Mouse (Mus musculus) lung, postnatal 36 days (tissue): Measurements from ENCODE around the gene Rpl5.
"Not testable (repeated sequence)": the region's sequence is repeated elsewhere in the genome, so short reads cannot be mapped to it uniquely, and the experiment has no call there.

Experiments used
- DNase-seq: peaks from one replicate; pipeline ENCODE4 v3.0.0; 2022; ENCODE audit warnings: mixed read lengths

Rpl5 gene

DNA sequence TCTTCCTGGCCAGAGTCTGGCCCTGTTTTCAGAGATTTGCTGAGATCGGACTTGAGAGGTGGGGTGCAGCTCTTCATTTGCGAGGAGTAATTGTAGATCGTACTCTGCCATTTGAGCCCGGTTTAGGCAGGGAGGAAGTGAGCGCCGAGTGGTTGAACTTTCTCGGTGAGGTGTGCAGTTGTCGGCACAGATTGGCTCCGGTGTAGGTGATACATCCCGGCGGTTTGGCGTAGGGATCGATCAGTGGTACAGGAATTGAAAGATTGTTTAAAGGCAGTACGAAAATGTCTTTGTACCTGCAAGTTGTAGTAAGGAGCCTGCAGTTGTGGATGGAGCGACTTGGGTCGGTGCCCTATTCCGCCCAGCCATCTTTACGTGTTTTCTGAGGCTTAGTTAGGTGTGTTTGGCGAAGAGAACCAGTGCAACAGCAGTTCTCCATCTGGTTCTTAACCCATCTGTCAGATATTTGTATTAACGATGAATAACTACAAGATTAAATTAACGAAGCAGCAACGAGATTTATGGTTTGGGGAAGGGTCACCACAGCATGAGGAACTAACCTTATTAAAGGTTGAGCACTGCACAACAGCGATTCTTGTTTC lies 813 bp downstream of the Rpl5 start:
- DNase-seq, result no peak

DNA sequence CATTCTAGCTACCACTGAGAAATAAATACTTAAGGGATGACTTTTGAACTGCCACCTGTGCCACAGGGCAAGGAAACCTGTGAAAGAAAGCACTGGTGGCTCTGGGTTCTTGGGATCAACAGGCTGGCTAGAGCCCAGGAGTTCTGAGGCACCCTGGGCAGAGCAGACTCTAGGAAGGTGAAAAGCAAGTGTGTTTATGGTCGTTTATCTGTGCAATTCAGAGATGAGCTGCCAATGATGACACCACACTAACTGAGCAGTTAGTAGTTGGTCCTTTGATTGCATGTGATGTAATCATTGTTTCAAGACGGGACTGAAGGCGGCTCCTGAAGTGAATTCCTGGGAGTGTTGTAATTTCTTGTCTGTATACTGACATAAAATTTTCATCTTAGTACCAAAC lies 4.0 kb downstream of the Rpl5 start:
- DNase-seq, result no peak

DNA sequence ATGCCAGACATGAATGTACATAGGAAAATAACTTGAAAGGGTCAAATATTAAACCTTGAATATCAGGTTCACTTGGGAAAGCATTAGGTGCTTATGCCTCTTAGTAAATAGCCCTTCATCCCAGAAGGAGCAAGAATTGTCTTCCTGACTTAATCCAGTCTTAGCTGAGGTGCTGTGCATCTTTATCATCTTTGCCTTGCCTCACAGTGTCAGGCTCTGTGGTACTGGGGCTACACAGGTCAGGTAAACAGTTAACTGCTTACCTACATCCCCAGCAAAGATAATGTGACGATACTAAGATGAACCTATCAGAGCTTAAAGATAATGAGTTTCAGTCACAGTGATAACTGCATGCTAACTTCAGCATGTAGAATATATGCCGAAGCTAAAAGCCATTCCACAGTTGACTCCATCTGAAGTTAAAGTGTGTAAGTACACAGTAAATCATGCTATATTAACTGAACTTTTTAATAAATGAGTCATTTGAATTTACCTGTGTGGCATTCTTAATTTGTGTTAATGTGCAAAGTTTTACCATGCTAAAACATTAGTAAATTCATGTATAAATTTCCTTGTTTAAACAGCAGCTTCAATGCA lies 8.3 kb downstream of the Rpl5 start:
- no peak for DNase-seq

DNA sequence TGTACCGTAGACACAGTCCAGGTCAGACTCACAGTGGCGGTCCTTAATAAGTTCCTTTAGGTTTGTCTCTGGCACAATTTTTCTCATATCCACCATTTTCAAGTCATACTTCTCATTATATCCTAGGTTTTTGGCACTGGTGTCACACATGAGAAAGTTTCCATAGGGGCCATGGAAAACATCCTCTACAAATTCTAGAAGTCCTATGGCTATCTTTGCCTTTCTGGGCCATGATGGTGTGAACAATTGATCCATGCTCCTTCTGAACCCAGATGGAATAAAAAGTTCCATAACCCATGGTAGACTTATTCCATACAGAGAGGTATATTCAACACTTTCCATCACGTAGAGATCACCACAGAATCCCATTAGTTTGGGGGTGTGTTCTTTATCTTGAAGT lies 9.4 kb downstream of the Rpl5 start:
- DNase-seq, result no peak

DNA sequence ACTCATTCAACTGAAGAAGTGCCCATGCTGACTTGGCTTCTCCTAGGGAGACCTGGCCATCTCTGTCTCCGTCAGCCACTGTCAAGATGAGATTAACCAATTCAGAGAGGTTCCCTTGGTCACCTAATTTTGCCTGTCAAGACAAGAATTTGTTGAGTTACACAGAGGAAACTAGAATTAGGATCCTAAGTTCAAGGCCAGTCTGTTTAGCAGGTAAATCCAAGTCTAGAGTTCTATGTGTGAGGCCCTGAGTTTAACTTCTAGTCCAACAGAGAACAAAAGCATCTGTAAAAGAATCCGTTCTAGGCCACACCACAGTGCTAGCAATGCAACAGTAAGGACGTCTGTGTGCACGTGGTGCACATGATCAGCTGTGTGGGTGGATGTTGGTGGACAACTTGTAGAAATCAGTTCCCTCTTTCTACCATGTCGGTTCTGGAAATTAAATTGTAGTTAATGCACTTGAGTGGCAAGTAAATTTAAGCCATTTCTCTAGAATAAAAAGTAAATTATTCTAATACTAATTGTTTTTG lies 9.8 kb downstream of the Rpl5 start:
- peak; percentile 54 for DNase-seq

DNA sequence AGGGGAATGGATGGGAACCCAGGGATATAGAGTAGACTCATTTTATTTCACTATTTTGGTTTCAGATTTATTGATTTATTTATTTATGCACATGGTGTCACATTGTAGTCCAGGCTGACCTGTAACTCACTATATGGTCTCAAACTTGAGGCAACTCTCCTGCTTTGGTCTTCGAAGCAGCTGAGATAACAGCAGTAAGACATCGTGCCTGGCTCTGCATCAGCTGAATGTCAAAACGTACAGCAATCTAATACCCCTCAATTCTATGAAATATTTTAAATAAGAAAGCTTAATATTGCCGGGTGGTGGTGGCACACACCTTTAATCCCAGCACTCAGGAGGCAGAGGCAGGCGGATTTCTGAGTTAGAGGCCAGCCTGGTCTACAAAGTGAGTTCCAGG lies 10.7 kb downstream of the Rpl5 start:
- no peak for DNase-seq

DNA sequence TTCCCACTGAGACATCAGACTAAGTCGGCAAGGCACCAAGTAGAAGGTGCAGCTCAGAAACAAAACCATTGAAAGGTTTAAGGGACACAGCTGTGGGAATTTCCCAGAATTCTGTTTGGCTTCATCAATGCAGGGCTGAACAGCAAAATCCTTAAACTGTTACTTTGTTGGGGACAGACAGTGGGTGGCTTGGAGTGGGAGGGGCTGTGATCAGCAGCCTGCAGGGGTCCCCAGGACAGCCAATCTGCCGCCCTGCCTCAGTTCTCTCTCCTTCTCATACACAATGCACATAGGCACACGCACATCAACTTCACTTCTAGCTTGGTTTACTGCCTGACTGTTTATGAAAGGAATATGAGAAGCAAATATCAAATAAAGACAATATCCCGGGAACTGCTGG lies 15.0 kb downstream of the Rpl5 start:
- no peak for DNase-seq

DNA sequence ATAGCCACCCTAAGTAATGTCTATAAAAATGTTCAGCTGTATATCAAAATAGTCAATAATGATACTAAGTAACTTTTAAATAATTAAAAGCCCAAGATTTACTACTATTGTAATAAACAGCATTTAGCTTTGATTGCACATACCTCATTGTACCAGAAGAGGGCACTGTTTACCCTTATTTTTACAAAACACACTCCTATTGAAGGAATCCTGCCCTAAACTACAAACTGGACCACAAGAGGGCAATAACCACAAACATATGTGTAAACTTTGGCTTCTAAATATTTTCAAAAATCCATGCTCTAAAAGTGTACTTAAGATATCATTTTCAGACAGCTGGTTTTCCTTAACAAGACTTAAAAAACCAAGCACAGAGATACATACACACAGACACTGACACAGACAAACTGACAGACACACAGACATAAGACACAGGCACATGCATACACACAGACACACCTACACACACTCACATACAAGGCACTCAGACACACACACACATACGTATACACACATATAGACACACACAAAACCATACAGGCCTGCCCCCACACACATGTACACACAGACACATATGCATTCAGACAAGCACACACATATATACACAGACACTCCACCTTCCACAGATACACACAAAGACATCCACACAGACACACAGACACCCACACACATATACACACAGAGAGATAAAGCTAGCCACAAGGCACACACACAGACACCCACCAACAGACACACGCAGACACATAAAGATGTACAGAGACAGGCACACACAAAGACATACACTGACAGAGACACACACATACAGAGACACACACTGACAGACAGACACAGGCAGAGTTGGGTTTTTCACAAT lies 21.3 kb downstream of the Rpl5 start:
- peak; percentile 93 for DNase-seq

DNA sequence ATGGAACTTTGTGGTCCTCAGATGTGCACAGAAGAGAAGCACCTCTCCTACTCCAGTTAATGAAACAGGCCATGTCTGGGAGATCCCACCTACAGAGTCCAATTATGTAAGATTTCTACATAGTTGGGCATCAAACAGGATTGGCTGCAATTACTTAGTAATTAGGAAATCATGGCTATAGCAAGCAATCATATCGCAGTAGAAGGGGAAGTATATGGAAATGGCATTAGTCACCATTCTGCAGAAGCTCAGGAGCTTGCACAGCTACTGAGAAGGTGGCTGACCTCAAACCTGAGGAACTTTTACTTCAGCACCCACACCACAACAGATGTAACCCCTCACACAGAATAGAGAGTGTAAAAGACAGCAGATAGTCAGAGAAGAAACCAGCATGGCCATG lies 22.5 kb downstream of the Rpl5 start:
- DNase-seq, result no peak

DNA sequence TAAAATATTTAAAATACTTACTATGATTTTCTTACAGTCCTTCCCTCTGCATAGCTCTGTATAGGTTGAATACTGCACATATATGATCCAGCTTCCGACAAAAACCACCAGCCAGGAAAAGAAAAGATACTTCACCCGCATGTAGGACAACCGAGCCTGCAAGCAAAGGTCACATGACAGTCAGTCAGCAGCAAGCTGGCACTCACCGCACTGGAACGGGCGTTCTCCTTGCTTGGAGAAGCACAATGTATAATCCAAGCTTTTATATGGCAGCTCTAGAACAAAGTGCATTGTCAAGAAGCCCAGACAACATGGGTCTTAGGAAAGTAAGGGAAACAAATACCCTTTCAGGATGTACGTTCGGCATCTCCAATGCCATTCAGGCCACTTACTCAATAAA lies 24.3 kb downstream of the Rpl5 start:
- no peak for DNase-seq

DNA sequence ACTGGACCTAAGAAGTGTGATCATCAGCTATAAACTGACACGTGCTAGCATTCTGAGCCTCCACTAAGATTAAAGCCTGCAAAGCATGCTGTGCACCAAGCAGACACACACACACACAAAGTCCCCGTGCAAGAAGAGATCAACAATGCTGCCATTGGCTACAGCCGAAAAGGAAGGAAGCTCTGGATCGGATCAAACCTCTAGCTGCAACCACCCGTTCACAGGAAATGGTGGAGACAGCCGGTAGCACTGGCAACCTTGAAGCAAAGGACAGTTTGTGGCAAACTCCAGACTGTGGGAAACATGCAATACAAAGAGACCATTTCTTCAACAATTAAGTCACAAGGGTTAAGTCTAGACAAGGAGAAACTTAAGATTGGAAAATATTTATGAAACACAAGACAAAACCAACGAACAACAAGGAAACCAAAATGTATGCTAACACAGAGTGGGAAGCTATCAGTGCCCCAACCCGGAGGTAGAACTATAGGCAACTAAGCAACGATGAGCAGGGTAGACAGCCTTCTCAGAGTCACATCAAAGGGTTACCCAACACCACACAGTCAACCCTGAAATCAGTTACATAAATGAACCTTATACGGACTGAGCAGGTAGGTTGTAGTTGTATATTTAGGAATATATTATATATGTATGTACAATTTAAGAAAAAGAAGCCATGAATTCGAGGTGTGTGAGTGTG lies 26.4 kb downstream of the Rpl5 start:
- peak; percentile 56 for DNase-seq

DNA sequence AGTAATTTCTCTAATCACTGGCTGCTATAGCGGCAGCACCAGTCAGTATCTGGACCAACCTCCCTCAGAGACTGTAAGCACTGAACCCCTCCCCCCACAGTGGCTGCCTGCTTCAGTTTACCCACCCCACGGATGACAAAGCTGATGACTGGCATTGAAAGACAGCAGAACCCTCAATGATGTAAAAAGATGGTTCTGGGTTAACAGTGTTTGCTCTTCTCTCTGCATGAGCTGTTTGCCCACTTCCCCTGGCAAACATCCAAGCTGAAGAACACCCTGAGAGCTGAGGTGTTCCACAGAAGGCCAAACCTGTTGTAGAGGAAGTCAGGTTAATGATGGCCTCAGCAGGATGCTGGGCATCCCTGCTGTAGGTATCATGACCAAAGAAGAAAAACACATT lies 32.3 kb downstream of the Rpl5 start:
- DNase-seq, result peak; percentile 46

DNA sequence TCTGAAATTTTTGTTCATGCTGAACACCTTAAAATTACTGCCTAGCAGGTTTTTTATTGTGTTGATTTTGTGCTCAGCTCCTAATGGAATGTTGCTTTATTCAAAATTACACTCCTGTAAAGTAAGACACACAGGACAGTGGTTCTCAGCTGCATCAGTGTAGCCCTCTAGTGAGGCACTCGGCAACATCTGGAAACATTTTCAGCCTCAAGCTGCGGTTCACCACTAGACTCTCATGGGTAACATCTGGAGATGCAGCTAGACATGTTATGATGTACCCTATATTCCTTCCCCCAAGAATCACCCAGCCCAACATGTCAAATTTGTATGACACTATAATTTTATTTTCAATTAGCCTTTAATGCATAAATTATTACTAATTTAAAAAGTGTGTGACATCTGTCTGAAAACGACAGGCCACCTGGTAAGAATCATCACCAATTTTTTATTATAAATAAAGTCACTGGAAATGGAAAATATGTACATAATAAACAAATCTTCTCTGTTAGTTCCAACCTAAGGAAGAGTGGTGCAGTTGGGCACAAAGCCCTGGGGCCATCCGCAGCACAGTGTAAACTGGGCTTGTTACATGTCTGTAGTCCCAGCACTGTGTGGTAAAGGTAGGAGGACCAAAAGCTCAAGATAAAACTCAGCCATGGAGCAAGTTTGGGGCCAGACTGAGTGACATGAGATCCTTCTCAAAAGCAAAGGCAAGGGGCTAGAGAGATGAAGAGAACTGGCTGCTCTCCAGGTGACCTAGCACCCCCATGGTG lies 33.1 kb downstream of the Rpl5 start:
- no peak for DNase-seq

DNA sequence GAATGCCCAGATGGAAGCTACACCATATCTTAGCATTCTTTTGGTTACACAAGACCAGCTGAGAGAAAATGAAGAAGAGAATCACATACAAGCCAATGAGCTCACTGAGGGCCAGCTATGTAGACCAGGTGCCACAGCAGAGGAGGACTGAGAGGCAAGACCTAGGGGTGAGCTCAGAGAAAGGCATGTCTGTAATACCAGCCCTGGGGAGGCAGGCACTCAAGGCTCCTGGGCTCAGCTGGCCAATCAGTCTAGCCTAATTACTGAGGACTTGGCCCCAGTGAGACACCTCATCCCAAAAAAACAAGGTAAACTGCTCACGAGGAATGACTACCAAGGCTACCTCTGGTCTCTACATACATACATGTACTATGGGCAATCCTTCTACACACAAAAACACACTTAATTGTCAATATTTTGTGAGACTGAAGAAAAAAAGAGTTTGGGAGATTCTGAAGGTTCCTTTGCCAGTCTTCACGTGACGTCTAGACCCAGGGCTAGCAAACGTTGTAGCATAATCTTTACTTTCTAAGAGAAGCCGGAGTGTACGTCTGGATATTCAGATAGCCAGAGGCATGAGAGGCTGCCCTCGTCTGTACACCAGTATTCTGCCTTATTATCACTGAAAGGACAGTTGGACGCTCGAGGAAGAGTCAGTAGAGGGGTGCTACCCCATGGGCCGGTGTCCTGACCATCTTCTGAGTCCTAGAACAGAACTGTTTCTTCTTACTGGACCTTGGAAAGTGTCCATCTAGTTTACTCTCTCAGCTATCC lies 34.7 kb downstream of the Rpl5 start:
- DNase-seq, result no peak

DNA sequence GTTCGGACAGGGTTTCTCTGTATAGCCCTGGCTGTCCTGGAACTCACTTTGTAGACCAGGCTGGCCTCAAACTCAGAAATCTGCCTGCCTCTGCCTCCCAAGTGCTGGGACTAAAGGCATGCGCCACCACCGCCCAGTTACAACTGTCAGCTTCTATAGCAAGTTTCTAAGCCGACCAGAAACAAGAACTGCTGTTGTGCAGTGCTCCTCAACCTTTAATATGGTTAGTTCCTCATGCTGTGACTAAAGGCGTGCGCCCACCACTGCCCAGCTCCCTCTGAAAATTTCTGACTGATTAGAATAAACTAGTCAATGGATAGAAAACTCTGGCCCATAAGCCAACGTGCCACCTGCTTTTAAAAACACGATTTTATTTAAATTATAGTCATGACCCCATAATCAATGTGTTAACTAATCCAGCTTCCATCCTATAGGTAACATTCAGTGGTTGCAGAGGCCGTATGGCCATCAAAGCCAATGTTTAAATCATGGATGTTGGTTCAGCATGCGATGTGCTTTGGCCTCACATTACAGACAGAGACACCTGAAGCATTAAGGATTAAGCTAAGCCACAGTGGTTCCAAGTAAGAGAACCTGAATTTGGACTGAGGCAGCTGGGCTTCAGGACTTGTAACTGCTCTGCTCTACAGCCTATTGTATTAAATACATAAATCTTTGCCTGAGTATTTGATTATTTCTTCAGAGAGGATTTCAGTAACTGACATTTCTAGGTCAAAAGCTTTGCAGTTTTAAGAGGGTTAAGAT lies 36.5 kb downstream of the Rpl5 start:
- DNase-seq, result no peak

DNA sequence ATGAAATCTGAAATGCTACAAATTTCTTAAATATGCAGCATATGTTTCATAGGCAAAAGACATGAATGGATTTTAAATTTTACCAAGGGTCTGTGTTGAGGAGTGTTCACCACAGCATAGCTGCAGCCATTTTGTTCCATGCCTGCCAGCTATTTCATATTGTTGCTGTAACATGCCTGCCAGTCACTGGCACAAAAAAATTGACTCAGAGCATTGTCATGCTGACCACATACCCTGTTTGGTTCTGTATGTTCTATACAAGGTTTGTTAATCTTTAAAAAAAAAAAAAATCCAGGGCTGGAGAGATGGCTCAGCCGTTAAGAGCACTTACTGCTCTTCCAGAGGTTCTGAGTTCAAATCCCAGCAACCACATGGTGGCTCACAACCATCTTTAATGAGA lies 38.2 kb downstream of the Rpl5 start:
- DNase-seq, result not testable (repeated sequence)

DNA sequence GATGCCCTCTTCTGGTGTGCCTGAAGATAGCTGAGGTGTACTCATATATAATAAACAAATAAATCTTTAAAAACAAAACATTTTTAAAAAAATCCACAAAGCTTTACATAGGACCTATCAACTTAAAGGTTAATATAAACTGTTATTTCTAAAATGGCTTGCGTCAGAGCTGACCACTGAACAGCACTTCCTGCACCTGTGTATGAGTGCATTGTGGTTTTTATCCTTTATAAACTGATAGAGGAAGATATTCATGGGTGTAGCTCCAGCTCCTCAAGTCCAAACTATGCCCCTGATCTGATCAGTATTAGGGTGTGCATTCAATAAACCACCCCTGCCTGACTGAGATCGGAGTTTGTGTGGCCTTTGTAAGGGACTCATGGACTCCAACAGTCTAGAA lies 38.6 kb downstream of the Rpl5 start:
- no peak for DNase-seq

DNA sequence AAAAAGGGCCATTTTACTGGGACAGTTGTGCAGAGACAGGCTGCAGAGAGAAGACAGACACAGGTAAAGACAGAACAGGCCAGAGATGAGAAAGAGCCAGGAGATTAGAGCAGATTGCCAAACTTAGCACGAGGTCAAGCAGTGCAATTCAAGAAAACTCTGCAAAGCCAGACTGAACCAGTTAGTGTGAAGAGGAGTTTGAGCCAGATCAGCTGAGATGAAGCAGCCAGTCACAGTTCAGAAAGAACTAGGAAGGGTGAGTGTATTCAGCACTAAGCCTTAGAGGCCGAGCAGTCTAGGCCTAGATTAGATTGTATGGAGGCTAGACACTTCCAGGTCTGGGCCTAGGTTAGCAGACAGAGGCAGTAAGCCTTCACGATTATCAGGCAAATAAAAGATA lies 39.4 kb downstream of the Rpl5 start:
- DNase-seq, result peak; percentile 60

DNA sequence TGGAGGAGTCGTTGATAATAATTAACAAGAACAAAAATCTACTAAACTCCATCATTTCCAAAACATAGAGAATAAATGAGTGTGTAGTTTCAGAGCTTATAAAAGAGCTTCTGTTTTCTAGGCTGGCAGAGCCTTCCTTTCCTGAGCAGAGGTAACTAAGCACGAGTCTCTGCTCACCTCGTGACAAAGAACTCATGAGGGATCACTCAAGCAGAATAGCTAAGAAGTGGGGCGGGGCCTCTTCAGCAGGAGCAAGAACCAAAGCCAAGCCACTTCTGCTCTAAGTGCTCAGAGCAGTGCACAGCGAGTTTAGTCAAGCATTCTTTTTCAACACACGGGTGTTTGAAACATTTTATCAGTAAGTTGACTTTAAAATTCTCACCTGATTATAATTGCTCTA lies 40.9 kb downstream of the Rpl5 start:
- peak; percentile 90 for DNase-seq

DNA sequence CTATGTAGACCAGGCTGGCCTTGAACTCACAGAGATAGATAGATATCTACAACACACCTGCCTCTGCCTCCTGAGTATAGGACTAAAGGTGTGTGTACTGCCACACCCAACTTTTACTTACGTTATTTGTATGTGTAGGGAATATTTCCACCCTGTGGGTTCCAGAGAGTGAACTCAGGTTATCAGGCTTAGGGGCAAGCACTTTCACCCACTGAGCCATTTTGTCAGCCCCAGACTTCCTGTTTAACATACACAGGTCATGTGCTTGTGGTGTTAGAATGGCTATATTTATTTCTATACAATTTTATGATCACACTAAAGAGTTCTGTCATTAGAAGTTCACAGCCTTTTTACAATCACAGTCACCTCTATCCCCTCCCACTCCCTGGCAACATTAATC lies 42.6 kb downstream of the Rpl5 start:
- DNase-seq, result no peak

DNA sequence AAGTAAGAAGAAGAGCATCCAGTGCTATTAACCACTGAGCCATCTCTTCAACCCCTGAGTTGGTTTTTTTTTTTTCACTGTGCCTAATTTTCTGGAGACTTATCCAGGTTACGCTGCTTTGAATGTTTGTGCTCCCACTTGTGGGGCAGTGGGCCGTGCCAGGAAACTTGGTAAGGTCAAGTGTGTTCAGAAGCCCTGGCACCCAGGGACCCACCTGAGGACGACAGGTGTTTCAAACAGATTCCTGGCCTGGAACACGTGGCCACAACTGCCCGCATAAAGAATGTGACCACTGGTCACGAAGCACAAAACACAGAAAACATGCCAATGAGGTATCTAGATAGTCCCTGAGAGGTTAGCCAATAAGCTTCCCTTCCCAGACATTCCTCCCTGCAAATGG lies 43.2 kb downstream of the Rpl5 start:
- peak; percentile 80 for DNase-seq
